Mouse (Mus musculus) megakaryocyte, adult 5-6 weeks (primary cell): ENCODE measurements around the gene Arhgap21. TPM values are rescaled to one million over a fixed set of nuclear protein-coding genes. Genes with fewer than 3 reads are reported as not detected.

Experiments
- ATAC-seq: 2 replicates; pipeline ENCODE4 v1.8.0; 2016; ENCODE audit warnings: mild to moderate bottlenecking, inconsistent platforms; ENCODE audit not compliant: poor library complexity, severe bottlenecking
- total RNA-seq, 2 experiments: library from RNA; stranded (forward) in 1 of 2; stranded (reverse) in 1 of 2; fragments of 153-499, 151-499 nt in 1 of 2; fragments of 221-1000, 200-1000 nt in 1 of 2; gene quantifications; 2 replicates each; pipeline versions ENCODE4 v1.2.3 to v1.2.4; 2015 to 2017

Arhgap21 gene
- total RNA-seq (2015) (17.3 and 17.7 TPM in 2 replicates), total RNA-seq (2017) (11.4 and 26.1 TPM in 2 replicates)

DNA sequence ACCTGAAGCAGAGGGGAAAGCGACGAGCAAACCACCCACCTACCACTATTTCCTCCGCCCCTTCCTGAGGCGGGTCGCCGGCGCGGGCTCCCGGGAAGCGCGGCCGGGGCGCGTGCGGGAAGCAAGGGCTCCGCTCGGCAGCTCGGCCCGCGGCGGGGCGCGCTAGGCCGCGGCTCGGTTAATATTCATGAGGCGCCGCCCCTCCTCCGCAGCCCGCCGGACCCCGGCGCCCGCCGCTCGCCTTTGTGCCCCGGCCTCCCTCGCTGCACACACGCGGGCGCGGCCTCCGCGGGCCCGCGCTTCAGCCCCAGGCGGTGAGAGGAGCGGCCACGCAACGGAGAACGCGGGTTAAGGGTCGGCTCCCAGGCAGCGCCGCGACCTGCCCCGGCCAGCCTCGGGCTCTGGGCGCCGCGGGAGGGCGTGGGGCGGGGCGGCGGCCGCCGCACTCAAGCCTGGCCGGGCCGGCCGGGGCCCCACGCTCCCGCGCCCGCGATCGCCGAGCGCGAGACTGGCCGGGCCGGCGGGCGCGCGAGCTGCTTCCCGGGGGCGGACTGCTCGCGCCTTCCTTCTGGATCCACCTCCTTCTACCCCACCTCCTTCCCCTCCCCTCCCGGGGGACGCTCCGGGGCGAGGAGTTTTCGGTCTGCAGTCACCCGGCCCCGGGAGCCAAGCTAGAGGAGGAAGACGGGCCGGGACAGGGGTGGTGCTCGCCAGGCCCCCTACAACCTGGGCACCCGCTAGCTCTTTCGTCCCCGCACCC, at the start of gene Arhgap21:
Arhgap21 (minus strand) TSS at position 441 of the 760 bp plus-strand sequence.
- ATAC-seq = peak; percentile 29

DNA sequence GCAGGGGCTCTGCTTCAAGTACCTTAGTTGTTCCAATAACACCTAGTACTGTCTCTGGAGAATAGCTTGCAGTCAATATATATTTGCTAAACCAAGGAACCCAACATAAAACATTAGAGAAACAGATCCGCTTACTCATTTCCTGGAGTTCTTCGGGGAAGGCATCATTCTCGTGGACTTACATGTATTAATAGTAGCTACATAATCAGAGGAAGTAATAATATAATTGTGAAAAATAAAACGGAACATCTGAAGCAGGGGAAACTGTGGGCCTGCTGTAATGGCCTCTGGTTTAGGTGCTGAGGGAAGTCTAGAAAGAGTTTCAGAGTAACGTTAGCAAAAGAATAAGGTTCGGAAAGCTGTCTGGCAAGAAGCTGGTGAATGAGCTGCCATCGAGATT, 47.9 kb upstream of the Arhgap21 start:
- no peak for ATAC-seq

DNA sequence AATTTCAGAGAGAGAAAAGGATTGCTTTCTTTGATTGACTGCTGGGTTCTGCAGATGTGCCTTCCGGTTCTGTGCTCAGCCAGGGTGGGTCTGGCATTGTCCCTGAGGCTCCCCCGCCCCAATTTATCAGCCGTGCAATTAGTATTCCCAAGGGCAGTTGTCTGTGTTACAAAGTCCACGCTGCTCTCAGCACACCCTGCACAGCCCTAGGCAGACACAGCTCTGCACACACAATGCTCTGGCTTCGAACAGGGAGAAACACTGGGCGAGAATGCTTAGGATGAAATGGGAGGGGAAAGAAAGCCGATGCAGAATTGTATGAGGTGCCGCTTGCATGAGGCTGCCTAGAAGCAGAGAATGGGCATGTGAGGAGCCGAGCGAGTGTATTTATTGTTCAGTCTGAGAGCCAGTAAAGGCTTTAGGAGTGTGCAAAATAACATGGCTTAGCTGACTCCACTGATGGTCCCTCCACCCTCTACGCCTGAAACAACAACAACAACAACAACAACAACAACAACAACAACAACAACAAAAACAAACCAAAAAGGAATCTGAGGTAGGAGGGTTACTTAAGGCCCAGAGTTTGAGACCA, 42.2 kb upstream of the Arhgap21 start:
- no peak for ATAC-seq

DNA sequence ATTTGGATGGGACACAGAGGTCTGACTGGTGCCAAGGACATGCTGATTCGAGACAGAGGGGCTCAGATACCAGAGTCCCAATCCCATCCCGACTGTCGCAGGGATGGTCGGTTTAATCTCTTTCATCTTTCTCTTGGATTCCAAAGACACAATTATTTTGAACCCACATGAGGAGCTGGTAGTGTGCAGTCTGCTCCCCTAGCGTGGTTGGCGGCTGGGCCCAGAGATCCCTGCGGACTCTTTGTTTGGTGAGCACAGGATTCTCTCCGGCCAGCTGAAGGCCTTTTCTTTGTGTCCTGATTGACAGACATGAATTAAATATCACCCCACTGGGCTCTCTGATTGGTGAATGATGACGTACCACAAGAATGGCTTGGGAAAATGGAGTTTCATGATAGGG, 41.5 kb upstream of the Arhgap21 start:
- no peak for ATAC-seq

DNA sequence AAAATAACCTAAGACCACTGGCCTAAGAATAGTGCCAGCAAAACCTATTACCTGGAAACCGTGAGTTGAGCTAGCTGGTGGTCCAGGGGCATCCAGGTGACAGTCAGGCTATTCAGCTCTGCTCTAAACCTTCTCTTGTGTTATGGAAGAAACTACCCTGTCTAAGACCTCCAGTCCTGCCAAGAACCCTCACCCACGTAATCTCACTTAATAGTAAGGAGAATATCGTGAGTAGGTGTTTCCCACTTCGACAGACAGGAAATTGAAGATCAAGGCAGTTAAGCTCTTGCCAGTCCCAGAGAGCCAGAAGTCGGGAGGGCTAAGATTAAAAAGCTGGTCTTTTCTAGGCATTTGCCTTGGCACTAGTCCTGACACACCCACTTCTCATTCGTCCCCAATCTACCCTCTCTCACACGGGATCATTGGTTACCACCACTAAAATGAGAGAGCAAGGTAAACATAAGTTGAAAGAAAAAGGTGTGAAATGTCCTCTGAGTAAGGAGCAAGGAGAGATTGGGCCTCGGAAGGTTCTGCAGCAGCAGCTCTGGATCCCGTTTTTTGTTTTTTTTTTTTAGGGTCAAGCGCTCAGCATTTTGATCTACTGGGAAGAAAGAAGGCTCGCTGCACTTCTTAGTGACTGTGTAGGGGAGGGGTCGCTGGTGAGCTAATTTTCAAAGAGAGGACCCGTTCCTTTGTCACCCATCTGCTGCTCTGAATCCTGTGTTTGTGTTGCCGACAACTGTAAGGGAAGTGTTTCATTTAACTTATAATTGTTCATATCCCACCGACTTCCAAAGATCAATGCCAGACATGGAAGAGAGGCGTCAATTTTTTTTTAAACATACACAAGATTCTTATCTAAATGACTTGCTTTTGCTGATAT, 40.8 kb upstream of the Arhgap21 start:
- no peak for ATAC-seq

DNA sequence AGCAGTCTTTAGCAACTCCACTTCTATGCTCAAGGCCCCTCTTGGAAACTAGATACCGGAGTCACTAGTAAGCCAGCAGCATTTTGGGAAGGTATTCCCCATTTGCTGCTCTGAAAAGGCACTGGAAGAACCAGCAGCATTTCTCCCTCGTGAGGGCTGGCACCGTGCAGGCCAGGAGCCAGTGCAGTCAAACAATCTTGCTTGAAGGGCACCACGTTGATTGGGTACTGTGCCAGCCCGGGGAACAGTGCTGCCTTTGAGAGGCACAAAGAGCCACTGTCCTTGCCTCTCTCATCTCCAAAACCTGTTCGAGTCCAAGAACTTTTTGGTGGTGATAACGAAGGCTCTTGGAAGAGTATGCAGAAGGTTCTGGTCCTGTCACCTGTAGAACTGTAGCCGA, 33.9 kb upstream of the Arhgap21 start:
- ATAC-seq = no peak

DNA sequence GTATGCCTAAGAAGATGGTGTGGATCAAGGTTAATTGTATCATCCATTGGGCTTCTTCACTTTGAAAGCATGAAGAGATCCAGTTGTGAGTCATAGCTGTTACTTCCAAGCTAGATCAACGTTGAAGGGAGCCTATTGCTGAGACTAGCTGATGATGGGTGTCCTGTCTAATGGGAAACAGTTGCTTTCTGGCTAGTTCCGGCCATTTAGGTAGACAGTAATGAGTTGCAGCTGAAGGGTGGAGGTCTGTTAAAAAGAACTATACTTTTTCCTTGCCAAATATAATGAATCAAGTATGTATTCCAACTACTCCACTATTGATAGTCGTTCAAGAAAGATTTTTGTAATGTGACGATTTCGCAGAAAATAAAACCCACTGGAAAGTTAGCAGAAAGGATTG, 32.5 kb upstream of the Arhgap21 start:
- no peak for ATAC-seq

DNA sequence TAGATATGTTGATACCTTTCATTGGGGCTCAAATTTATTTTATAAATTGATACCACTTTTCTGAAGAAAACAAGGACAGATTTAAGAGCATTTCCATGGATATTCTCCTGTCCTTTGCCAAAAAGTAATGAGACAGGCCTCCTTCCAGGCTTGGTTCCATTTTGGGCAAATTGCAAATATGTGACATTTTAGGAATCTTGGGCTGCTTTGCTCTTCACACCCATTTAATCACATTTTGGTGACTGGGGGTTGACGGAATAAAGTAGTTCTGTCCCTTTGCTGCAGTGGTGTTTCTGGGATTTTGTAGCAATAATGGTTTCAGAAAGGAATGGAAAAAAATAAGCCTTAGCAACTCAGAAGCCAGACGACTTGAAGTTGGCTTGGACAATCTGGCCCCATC, 26.9 kb upstream of the Arhgap21 start:
- no peak for ATAC-seq

DNA sequence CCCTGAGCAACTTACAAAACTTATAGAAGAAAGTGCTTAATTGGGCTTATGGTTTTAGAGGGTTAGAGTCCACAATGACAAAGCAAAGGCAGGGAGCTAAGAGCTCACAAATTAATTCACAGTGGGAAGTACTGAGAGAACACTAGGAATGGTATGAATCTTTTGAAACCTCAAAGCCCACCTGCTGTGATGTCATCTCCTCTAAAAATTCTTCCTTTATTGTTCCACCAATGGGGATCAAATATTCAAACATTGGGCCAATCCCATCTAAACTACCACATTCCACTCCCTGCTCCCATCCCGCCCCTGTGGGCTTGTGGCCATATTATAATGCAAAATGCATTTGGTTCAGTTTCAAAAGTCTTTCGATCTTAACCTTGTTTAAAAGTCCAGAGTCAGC, 22.8 kb upstream of the Arhgap21 start:
- no peak for ATAC-seq

DNA sequence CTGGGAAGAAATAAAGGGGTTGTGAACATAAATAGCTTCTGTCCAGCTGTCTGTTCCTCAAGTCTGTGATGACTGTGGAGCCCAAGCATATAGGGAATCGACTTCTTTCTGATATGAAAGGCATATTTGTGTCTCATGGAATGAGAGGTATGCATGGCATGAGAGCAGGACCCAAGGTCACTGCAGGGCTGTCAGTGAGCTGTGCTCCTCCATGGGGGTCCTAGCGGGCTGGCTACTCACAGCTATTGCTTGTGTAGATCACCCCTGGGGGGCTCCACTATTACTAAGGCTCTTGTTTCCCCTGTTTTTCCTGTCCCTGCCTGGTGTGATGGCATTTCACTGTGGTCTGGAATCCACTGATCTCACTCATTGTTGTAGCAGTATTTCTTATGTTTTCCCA, 22.2 kb upstream of the Arhgap21 start:
- ATAC-seq = no peak

DNA sequence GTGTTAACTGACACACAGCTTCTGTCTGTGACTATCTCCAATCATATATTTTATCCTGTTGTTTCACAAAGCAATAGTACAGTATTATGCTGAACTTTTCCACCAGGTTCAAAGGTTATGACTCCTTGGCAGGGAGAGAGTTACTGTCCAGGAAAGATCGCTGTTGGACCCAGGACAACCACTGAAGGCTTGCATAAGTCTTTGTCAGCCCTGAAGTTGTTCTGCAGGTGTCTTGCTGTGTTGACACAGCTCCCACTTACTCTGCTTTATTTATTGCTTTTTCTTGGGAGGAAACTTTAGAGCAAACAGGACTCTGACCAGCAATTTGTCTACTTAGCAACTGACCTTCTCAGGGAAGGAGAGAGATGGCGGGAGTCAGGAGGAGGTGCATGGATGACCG, 21.4 kb upstream of the Arhgap21 start:
- no peak for ATAC-seq

DNA sequence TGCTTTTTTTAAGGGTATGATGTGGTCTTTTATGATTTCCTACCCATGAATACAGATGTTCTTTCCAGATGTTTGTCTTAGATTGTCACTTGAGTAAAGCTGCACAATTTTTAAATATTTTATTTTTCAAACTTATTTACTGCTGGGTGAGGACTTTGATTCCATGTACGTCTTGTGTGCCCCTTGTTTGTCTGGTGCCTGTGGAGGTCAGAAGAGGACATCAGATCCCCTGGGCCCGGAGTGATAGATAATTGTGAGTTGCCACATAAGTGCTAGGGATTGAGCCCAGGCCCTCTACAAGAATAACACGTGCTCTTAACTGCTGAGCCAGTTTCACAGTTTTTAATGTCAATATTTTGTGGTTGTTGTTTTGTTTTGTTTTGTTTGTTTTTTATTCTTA, 19.1 kb upstream of the Arhgap21 start:
- ATAC-seq = no peak

DNA sequence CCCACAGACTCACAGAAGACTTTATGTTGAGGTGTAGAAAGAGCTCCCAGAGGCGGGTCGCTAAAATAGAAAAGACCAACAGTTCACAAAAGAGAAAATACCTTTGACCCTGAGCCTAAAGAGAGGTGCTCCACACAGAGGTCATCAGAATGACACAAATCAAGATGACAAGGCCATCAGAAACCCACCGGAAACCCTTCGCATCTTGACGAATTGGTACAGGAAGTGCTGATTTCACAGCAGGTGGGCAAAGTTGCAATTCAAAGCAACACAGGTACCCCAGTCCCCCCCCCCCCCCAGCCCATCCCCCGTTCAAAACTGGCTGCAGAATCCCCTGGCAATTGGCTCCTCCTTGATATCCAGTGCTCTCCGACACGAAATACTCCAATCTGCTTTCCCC, 10.0 kb upstream of the Arhgap21 start:
- no peak for ATAC-seq

DNA sequence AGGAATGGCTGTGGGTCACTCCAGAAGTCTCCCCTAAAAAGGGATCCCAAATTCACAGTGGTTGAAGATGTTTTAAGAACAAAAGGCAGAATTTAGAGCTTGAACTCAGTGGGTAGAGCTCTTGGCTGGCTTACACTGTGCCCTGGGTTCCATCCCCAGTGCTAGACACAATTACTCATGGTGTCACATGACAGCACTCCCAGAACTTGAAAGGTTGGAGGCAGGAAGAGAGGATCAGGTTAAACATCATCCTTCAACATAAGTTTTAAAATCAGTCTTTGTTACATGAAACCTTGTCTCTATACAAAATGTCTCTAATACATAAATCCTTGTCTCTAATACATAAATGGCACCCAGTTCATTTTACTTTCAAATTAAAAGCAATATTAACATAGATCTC, 8.4 kb upstream of the Arhgap21 start:
- no peak for ATAC-seq

DNA sequence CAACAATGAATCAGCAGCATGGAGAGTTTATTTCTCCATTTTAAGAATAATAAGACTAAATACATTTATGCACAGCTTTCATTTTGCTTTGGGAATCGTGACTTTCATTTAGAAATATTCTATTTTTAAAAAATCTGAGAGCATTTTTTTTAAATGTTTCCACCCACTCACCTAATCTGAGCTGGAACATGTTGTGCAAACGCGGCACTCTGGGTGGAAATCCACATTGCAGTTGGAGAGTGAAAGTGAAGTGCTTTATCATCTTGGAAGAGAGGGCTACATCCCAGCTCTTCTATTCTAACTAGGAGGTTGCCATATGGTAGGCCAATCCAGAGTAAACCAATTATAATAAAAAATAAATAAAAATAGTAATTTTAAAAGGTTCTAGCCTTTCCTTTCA, 4.8 kb upstream of the Arhgap21 start:
- ATAC-seq = no peak

DNA sequence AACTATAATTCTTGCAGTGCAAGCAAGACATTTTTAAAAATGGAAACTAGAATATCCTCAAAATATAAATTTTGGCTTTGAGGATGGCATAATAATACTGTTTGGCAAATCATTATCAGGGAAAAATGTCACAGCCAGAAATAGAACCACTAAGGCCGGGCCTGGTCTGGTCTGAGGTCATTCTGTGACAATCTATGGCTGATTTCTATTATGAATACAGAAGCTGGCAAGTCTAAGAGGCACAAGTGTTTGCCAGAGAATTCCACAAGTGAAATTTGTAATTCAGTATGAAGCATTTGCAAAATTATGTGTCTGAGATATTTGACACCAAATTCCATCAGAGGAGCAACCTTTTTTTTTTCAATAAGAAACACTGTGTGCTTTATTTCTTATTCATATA, 3.5 kb upstream of the Arhgap21 start:
- no peak for ATAC-seq

DNA sequence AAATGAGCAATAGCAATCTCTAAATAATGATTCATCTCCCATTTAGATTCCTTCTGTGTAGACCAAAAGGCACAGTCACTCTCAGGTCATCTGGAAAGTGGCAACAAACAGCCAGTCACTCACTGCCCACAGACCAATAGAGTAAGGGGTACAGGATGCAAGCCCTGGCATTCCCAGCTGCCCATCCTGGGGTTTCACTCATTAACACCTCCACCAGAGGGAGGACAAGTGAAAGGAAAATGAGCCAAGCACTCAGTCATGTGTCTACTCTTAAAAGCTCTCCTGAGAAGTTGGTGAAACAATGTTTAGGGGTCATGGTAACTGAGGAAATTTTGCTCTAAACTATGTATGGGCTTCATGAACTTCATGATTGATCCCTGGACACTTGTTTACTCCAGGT, 2.9 kb upstream of the Arhgap21 start:
- no peak for ATAC-seq

DNA sequence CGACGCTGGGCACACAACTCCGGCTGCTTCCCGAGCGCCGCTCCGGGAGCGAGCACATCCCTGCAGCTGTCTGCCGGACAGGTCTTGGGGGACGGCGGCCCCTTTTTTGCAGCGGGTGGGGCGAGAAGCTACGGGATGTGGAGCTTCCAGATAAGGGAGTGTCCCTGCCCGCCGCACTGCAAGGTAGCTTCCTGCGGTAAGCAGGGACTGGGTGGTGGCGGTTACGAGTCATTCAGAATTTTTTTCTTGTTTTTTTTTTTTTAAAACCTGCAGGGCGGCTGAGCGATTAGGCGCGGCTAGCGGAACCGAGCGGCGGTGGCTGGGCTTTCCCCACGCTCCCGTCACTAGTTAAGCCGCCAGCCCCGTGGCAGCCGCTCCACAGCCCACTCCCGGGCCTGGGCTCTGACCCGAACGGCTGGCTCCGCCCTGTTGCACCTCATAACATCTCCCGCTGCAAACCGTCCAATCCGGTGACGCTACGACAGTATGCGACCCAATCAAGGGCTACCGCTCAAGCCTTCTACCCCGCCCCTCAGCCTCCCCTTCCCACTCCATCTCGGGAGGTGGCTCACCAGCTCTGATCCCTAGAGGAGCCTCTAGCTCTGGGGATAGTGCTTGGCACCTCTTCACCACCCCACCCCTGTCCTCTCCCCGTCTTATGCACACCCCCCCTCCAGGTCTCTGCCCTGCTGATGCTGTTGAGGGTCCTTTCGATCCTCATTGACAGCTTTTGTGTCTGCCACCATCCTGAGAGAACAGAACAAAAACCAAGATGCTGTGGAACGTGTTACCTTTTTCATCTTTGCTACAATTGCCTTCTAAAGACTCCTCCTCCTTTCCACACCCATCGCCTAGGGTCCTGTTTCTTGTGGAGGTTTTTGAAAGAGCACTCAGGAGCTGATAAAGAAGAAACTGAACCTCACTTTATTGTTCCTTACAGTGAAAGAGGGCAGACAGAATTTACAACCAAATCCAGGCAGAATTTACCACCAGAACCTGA, 820 bp upstream of the Arhgap21 start:
- peak; percentile 86 for ATAC-seq

DNA sequence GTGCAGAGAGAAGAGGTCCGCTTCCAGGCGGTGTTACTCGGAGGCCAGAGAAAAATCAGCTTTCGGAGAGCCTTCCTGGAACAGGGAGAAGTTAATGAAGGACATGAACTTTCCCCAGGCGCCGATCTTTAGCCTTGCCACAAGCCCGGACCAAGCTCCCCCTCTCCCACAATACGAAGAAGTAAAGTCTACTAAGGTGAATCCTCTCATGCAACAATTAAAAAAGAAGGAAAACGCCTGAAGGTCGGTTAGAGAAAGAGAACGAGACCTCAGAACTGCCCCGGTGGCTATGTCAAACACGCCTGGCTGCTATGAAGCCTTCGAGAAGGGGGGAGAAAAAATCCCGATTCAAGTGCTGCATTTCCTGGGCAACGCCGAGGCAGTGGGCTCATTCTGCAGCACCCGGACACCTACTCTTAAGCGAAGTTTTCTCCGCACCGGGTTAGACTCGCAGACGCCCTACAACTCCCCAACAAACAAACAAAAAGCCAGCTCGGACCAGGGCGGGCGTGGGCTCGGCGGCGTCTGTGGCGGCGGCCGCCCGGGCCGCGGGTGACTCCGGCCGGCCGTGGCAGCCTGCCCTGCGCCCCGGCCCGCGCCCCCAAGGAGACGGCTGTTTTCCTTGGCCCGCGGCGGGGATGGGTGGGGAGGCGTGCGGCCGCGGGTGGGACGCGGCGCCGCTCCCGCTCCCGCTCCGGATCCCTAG, 882 bp downstream of the Arhgap21 start:
- ATAC-seq = no peak

DNA sequence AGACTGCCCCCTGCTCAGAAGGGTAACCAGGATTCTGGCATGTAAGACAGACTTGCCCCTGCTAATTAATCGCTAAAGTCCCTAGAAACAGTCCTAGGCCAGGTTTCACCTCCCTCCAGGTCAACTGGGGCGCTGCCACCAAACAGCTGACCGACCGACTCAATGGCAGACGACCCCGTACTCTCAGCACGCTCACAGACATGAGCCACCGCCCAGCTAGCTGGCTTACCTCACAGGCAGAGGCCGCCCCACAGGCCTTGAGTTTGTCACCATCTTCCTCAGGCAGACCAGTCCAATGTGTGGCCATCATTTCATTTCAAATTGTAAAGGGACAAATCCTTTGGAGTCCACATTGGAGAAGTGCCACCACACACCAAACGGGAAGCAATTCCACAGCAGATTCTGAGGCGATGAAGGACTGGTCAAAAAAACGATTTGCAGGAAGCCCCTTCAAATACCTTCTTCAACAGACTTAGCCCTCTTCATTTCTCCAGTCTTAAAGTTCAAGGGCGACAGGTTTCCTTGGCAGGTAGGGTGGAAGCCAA, 1.5 kb downstream of the Arhgap21 start:
- no peak for ATAC-seq
